20 mouse cellular contexts compared by ENCODE assay signal in the genomic region with DNA sequence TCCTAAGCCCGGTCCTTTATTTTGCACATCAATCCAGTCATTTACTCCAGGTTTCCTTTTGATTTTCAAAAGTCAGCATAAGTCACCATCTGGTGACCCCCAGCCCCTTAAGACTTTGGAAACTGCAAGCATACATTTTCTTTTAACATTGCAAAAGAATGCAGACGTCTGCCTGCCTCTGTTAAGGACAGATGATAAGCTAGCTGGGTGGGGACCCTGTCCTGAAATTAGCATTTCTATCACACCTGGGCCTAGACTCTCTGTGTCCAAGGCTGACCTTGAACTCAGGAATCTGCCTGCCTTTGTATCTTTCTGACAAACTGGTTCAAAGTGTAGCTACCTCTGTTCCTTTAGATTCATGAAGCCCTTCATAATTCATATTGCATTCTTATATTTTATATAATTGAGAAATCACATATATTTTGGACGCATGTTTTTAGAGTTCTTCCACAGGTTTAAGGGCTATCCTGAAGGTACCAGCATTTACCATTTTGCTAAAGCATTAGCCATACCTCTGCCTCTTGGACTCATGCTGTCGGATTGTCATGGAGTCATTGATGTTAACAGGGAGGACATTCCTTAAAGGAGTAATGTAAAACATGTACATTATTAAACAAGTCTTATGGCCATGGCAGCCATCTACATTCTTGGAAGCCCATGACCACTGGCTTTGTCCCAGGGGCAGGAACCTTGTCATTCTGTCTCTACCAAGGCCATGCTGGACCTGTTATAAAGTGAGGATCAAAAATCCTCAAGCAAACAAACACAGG.
DNase-seq lines count a peak whose midpoint lies in the region; TF ChIP-seq lines count a peak whose summit lies in the region.
"Had no signal": no experiment of that assay in that cellular context is flagged by ENCODE, and none has a peak within 500 bp of the region (broad histone marks: within the 10 kb centered on the region; RNA-seq: fewer than 3 reads in every experiment).

No protein-coding gene starts in this region.

- H3K36me3 ChIP-seq in ES-Bruce4 (ENCODE audit: control insufficient read depth, insufficient read depth, low read length, poor library complexity, severe bottlenecking): no peaks in the 10 kb centered on the region
- no peaks in the 10 kb centered on the region for H3K36me3 ChIP-seq in ES-E14 (ENCODE audit: control insufficient read depth, insufficient read depth, low read length, poor library complexity, severe bottlenecking)
- H3K36me3 ChIP-seq: embryonic facial prominence, embryonic 10.5 days; embryonic facial prominence, embryonic 12.5 days; forebrain, embryonic 15.5 days had no signal

- no peaks in the 10 kb centered on the region for H3K9me3 ChIP-seq in ES-Bruce4 (replicated peaks; ENCODE audit: control insufficient read depth, insufficient read depth, low read length, poor library complexity, severe bottlenecking)
- H3K9me3 ChIP-seq in ES-E14 (ENCODE audit: control insufficient read depth, insufficient read depth, low read depth, low read length): peaks cover 11% of the 10 kb centered on the region
- H3K9me3 ChIP-seq: embryonic facial prominence, embryonic 10.5 days; embryonic facial prominence, embryonic 12.5 days; forebrain, embryonic 13.5 days; forebrain, embryonic 15.5 days had no signal

- TF ChIP-seq POLR2A in ES-Bruce4 (IDR thresholded peaks at IDR 0.05; ENCODE audit: insufficient read depth, low read length): no peak

- H3K9ac ChIP-seq in ES-Bruce4 (ENCODE audit: low read depth, poor library complexity, severe bottlenecking) (no peak overlapping the region), ES-E14 (ENCODE audit: insufficient read depth, low read depth, low read length, poor library complexity, severe bottlenecking) (no peak overlapping the region)
- H3K9ac ChIP-seq: embryonic facial prominence, embryonic 12.5 days; forebrain, embryonic 13.5 days; forebrain, embryonic 15.5 days; forebrain, postnatal 0 days had no signal

- H3K4me3 ChIP-seq in ES-Bruce4 (ENCODE audit: low read depth, low read length): no peak overlapping the region
- H3K4me3 ChIP-seq in ES-E14 (ENCODE audit: insufficient read depth in 1 of 2, low read depth in 1 of 2, low read length in 2 of 2, poor library complexity in 1 of 2, severe bottlenecking in 1 of 2): no peak overlapping the region
- H3K4me3 ChIP-seq: embryonic facial prominence, embryonic 10.5 days; embryonic facial prominence, embryonic 12.5 days; forebrain, embryonic 13.5 days; forebrain, embryonic 15.5 days had no signal

- H3K27me3 ChIP-seq in ES-Bruce4 (ENCODE audit: control insufficient read depth, insufficient read depth, low read length, poor library complexity, severe bottlenecking): no peaks in the 10 kb centered on the region
- H3K27me3 ChIP-seq: CH12.LX; embryonic facial prominence, embryonic 12.5 days; forebrain, embryonic 13.5 days; forebrain, embryonic 15.5 days had no signal

- TF ChIP-seq EP300 in ES-Bruce4 (IDR thresholded peaks at IDR 0.05; ENCODE audit: insufficient read depth, low read depth, low read length): 0 out of 2 replicates have a peak, but pooled peaks have one; percentile 18

- H3K27ac ChIP-seq in ES-Bruce4 (ENCODE audit: insufficient read depth, low read length): peak overlapping the region; percentile 55
- peak overlapping the region; percentile 76; the same call in 1 of the 2 replicates for H3K27ac ChIP-seq in ES-E14 (ENCODE audit: insufficient read depth, low read depth, low read length, poor library complexity, severe bottlenecking)
- H3K27ac ChIP-seq: embryonic facial prominence, embryonic 10.5 days; embryonic facial prominence, embryonic 12.5 days; forebrain, embryonic 13.5 days; forebrain, embryonic 15.5 days had no signal

- TF ChIP-seq CTCF in ES-Bruce4 (IDR thresholded peaks at IDR 0.05; ENCODE audit: low read depth, low read length): no peak

- peak; percentile 45 for DNase-seq in ES-E14 (ENCODE audit: low read depth, low spot score)
- DNase-seq in ZHBTc4 (ENCODE audit: low read depth, low spot score): peak; percentile 89
- DNase-seq in lung, postnatal 10 days: no peak
- DNase-seq in adrenal gland, postnatal 25 days: no peak
- DNase-seq: adrenal gland, adult 2 months; adrenal gland, postnatal 10 days; adrenal gland, postnatal 36 days; B cell, adult 2 months; cerebellum, adult 11-12 months; cerebellum, adult 2 months; cerebellum, adult 9-10 months; cerebellum, postnatal 10 days; cerebellum, postnatal 25 days; forebrain, postnatal 0 days had no signal

- peaks cover 2% of the 10 kb centered on the region for H3K4me1 ChIP-seq in ES-Bruce4 (ENCODE audit: control insufficient read depth, insufficient read depth, low read length)
- peaks cover 1 to 7% of the 10 kb centered on the region in 2 experiments; a peak in 3 of 4 replicates for H3K4me1 ChIP-seq in ES-E14 (ENCODE audit: control insufficient read depth in 2 of 2, insufficient read depth in 2 of 2, low read length in 2 of 2, poor library complexity in 1 of 2)
- H3K4me1 ChIP-seq: embryonic facial prominence, embryonic 10.5 days; embryonic facial prominence, embryonic 12.5 days; forebrain, embryonic 13.5 days; forebrain, embryonic 15.5 days had no signal

- in situ Hi-C loops in ES-E14 (cut with MboI; ENCODE audit: low sequenced_read_pairs in 2 of 2, unreplicated experiment in 2 of 2): no loop called here

TF ChIP-seq in ES-E14, 5 proteins besides CTCF, POLR2A, EP300 and RAD21:
- TF ChIP-seq MAFK (IDR thresholded peaks at IDR 0.05; ENCODE audit: insufficient read depth, low read depth, low read length) (peak; percentile 36; the same call in 1 of the 2 replicates), ZC3H11A (IDR thresholded peaks at IDR 0.05; ENCODE audit: borderline replicate concordance, low read depth, low read length) (no peak)

Comparison
In these comparisons a context has a peak if more than half of its experiments do, and no peak if none do; other contexts are left out.
1. DNase-seq: peak in ES-E14 (single experiment) and ZHBTc4 (single experiment); none in lung, postnatal 10 days (single experiment) and adrenal gland, postnatal 25 days (single experiment).